Mouse (Mus musculus) midbrain, embryonic 10.5 days (tissue): ENCODE data around the gene Ino80b. TPM values are rescaled to one million over a fixed set of nuclear protein-coding genes. Genes with fewer than 3 reads are reported as not detected.
A peak's percentile ranks its signal among the peaks of the same experiment; 100 is the strongest.

Source experiments
- DNase-seq: peaks from one replicate; pipeline ENCODE4 v3.0.0-alpha.2; 2017; ENCODE audit warnings: low spot score
- H3K27ac ChIP-seq: fragments of 300-500 bp; sonication (generic); replicated peaks from 2 replicates; pipeline ENCODE4 v1.5.1; 2016; ENCODE audit warnings: mild to moderate bottlenecking
- H3K27me3 ChIP-seq: fragments of 300-500 bp; sonication (generic); 2 replicates; pipeline ENCODE4 v1.6.1; 2016; ENCODE audit warnings: low read depth, mild to moderate bottlenecking; ENCODE audit not compliant: poor library complexity, severe bottlenecking
- H3K36me3 ChIP-seq: fragments of 300-500 bp; sonication (generic); 2 replicates; pipeline ENCODE4 v1.6.1; 2016; ENCODE audit warnings: mild to moderate bottlenecking, moderate library complexity
- H3K4me1 ChIP-seq: fragments of 300-500 bp; sonication (generic); 2 replicates; pipeline ENCODE4 v1.6.1; 2016
- H3K4me3 ChIP-seq: fragments of 300-500 bp; sonication (generic); 2 replicates; pipeline ENCODE4 v1.5.1; 2016; ENCODE audit warnings: mild to moderate bottlenecking, moderate library complexity
- H3K9me3 ChIP-seq: fragments of 300-500 bp; sonication (generic); replicated peaks from 2 replicates; pipeline ENCODE4 v1.6.1; 2016; ENCODE audit warnings: mild to moderate bottlenecking
- WGBS: fragments of 180-500 bp; shearing (Covaris S2); methylation state at CpG from one replicate; pipeline ENCODE4 v1.1.7; 2016; 5-methylcytosine and 5-hydroxymethylcytosine counted together
- polyA plus RNA-seq: library from polyadenylated mRNA; unstranded; fragments of >200 nt; fragmentation: Nextera tagmentation; extraction: Ambion mirVana; gene quantifications from 2 replicates; pipeline ENCODE4 v1.2.1, GENCODE M21; 2016

Gene Ino80b
- polyA plus RNA-seq, 1 experiment from 2014 or later, result 18.2 TPM

- H3K4me3 ChIP-seq, result peak overlapping the region; percentile 71
- H3K36me3 ChIP-seq, result peaks cover 34% of the 10 kb centered on the region
- WGBS, result 9% methylated on average over 23 of the region's 23 CpGs
- no peak for DNase-seq
- peaks cover 46% of the 10 kb centered on the region for H3K4me1 ChIP-seq
- no peaks in the 10 kb centered on the region for H3K9me3 ChIP-seq
- peaks cover 34% of the 10 kb centered on the region for H3K27me3 ChIP-seq
- H3K27ac ChIP-seq, result peak overlapping the region; percentile 84
Observed at GRCm38 (mm10) chr6:83155552-83156238, 30.5 kb upstream of the Ino80b start.

GRCm38 (mm10) chr6:83153485-83153884, 28.3 kb upstream of the Ino80b start:
- DNase-seq, result no peak
- H3K36me3 ChIP-seq, result peaks cover 57% of the 10 kb centered on the region
- peaks cover 23% of the 10 kb centered on the region for H3K27me3 ChIP-seq
- no peak overlapping the region for H3K4me3 ChIP-seq
- H3K27ac ChIP-seq, result no peak overlapping the region
- no peaks in the 10 kb centered on the region for H3K9me3 ChIP-seq
- H3K4me1 ChIP-seq, result peaks cover 49% of the 10 kb centered on the region
- WGBS, result 80% methylated on average over 5 of the region's 5 CpGs

GRCm38 (mm10) chr6:83153038-83153437, 27.8 kb upstream of the Ino80b start:
- Histone ChIP-seq H3K36me3 (peaks cover 61% of the 10 kb centered on the region), H3K27me3 (peaks cover 23% of the 10 kb centered on the region), H3K4me3 (no peak overlapping the region), H3K4me1 (peaks cover 49% of the 10 kb centered on the region), H3K27ac (no peak overlapping the region), H3K9me3 (no peaks in the 10 kb centered on the region)
- DNase-seq, result no peak
- 85% methylated on average over 12 of the region's 12 CpGs for WGBS

- no peaks in the 10 kb centered on the region for H3K9me3 ChIP-seq
- peak overlapping the region; percentile 52; the same call in 1 of the 2 replicates for H3K27ac ChIP-seq
- no peak overlapping the region for H3K4me3 ChIP-seq
- H3K27me3 ChIP-seq, result peaks cover 16% of the 10 kb centered on the region
- peaks cover 55% of the 10 kb centered on the region for H3K4me1 ChIP-seq
- DNase-seq, result no peak
- WGBS, result 26% methylated on average over 8 of the region's 8 CpGs
- peaks cover 74% of the 10 kb centered on the region for H3K36me3 ChIP-seq
Observed at GRCm38 (mm10) chr6:83151721-83152120, 26.5 kb upstream of the Ino80b start.

- Histone ChIP-seq H3K27ac (no peak overlapping the region), H3K4me3 (no peak overlapping the region), H3K36me3 (peaks cover 66% of the 10 kb centered on the region), H3K9me3 (no peaks in the 10 kb centered on the region), H3K27me3 (peaks cover 2% of the 10 kb centered on the region), H3K4me1 (peaks cover 42% of the 10 kb centered on the region)
- DNase-seq, result no peak
- WGBS, result 59% methylated on average over 7 of the region's 7 CpGs
Observed at GRCm38 (mm10) chr6:83147280-83147679, 22.0 kb upstream of the Ino80b start.

- Histone ChIP-seq H3K27ac (no peak overlapping the region), H3K36me3 (peaks cover 52% of the 10 kb centered on the region), H3K9me3 (no peaks in the 10 kb centered on the region), H3K4me3 (no peak overlapping the region), H3K27me3 (peaks cover 14% of the 10 kb centered on the region), H3K4me1 (peaks cover 39% of the 10 kb centered on the region)
- WGBS, result 79% methylated on average over 9 of the region's 9 CpGs
- no peak for DNase-seq
Observed at GRCm38 (mm10) chr6:83145805-83146204, 20.6 kb upstream of the Ino80b start.

GRCm38 (mm10) chr6:83145209-83145608, 20.0 kb upstream of the Ino80b start:
- Histone ChIP-seq H3K4me1 (peaks cover 35% of the 10 kb centered on the region), H3K4me3 (no peak overlapping the region), H3K27me3 (peaks cover 14% of the 10 kb centered on the region), H3K9me3 (no peaks in the 10 kb centered on the region), H3K36me3 (peaks cover 46% of the 10 kb centered on the region), H3K27ac (no peak overlapping the region)
- no peak for DNase-seq
- WGBS, result 86% methylated on average over 2 of the region's 2 CpGs

- H3K4me1 ChIP-seq, result peaks cover 58% of the 10 kb centered on the region
- DNase-seq, result no peak
Observed at GRCm38 (mm10) chr6:83142886-83143285, 17.7 kb upstream of the Ino80b start.

GRCm38 (mm10) chr6:83142211-83142731, 17.0 kb upstream of the Ino80b start:
- H3K36me3 ChIP-seq, result peaks cover 24% of the 10 kb centered on the region
- H3K4me3 ChIP-seq, result peak overlapping the region; percentile 54
- H3K27me3 ChIP-seq, result peaks cover 14% of the 10 kb centered on the region
- H3K4me1 ChIP-seq, result peaks cover 61% of the 10 kb centered on the region
- WGBS, result under 1% methylated on average over 41 of the region's 41 CpGs
- DNase-seq, result peak; percentile 39
- H3K27ac ChIP-seq, result peak overlapping the region; percentile 79
- H3K9me3 ChIP-seq, result no peaks in the 10 kb centered on the region

More at GRCm38 (mm10) chr6:83142886-83143285, 17.7 kb upstream of the Ino80b start:
- Histone ChIP-seq H3K9me3 (no peaks in the 10 kb centered on the region), H3K36me3 (peaks cover 30% of the 10 kb centered on the region), H3K27me3 (peaks cover 14% of the 10 kb centered on the region), H3K27ac (no peak overlapping the region), H3K4me3 (peak overlapping the region; percentile 54; the same call in 1 of the 2 replicates)
- 61% methylated on average over 11 of the region's 11 CpGs for WGBS

- Histone ChIP-seq H3K9me3 (no peaks in the 10 kb centered on the region), H3K27ac (peak overlapping the region; percentile 79), H3K4me3 (peak overlapping the region; percentile 54), H3K4me1 (peaks cover 62% of the 10 kb centered on the region), H3K36me3 (peaks cover 17% of the 10 kb centered on the region), H3K27me3 (peaks cover 14% of the 10 kb centered on the region)
- DNase-seq, result no peak
- WGBS, result 29% methylated on average over 4 of the region's 4 CpGs
Observed at GRCm38 (mm10) chr6:83141636-83142035, 16.4 kb upstream of the Ino80b start.

GRCm38 (mm10) chr6:83140044-83140443, 14.8 kb upstream of the Ino80b start:
- DNase-seq, result no peak
- 97% methylated on average over 8 of the region's 8 CpGs for WGBS
- H3K4me1 ChIP-seq, result peaks cover 74% of the 10 kb centered on the region
- no peaks in the 10 kb centered on the region for H3K9me3 ChIP-seq
- peaks cover 7% of the 10 kb centered on the region for H3K36me3 ChIP-seq
- peaks cover 25% of the 10 kb centered on the region for H3K27me3 ChIP-seq
- H3K27ac ChIP-seq, result no peak overlapping the region
- H3K4me3 ChIP-seq, result no peak overlapping the region

GRCm38 (mm10) chr6:83138056-83138455, 12.8 kb upstream of the Ino80b start:
- H3K4me3 ChIP-seq, result peak overlapping the region; percentile 74
- H3K27me3 ChIP-seq, result peaks cover 31% of the 10 kb centered on the region
- H3K4me1 ChIP-seq, result peaks cover 73% of the 10 kb centered on the region
- WGBS, result 1% methylated on average over 11 of the region's 11 CpGs
- no peaks in the 10 kb centered on the region for H3K9me3 ChIP-seq
- DNase-seq, result peak; percentile 73
- peak overlapping the region; percentile 100 for H3K27ac ChIP-seq
- peaks cover 7% of the 10 kb centered on the region for H3K36me3 ChIP-seq

GRCm38 (mm10) chr6:83137576-83137950, 12.3 kb upstream of the Ino80b start:
- H3K4me1 ChIP-seq, result peaks cover 68% of the 10 kb centered on the region
- under 1% methylated on average over 12 of the region's 12 CpGs for whole genome bisulfite sequencing
- no peaks in the 10 kb centered on the region for H3K9me3 ChIP-seq
- H3K27me3 ChIP-seq, result peaks cover 31% of the 10 kb centered on the region
- DNase-seq, result peak; percentile 93
- peak overlapping the region; percentile 74 for H3K4me3 ChIP-seq
- peaks cover 7% of the 10 kb centered on the region for H3K36me3 ChIP-seq
- H3K27ac ChIP-seq, result peak overlapping the region; percentile 100
